In genomic region chr12:38778299-38779075, GRCm38 (mm10) we compare ENCODE assay signal across 8 mouse cellular contexts. TPM values are rescaled to one million over a fixed set of nuclear protein-coding genes. Genes with fewer than 3 reads are reported as not detected.
DNase-seq lines count a peak whose midpoint lies in the region; ATAC-seq and TF ChIP-seq lines count a peak whose summit lies in the region.

No protein-coding gene starts in this region.

- peak overlapping the region; percentile 83 for H3K27ac ChIP-seq in hindbrain, postnatal 0 days
- peak overlapping the region; percentile 96 for H3K27ac ChIP-seq in left cerebral cortex, adult 2 months

- H3K4me1 ChIP-seq in hindbrain, postnatal 0 days (ENCODE audit: insufficient read depth, low read length): no peaks in the 10 kb centered on the region

- H3K4me2 ChIP-seq in hindbrain, postnatal 0 days (ENCODE audit: low read depth, low read length): peak overlapping the region; percentile 100

- no peaks in the 10 kb centered on the region for H3K9me3 ChIP-seq in hindbrain, postnatal 0 days (ENCODE audit: low read length)

- intact Hi-C loops in left cerebral cortex, adult 2 months (cut with DNase I): loop anchor here (2.0 to 5.0 kb wide), 4 partner anchors 152 to 636 kb away; no protein-coding TSS in a partner anchor

- H3K36me3 ChIP-seq in hindbrain, postnatal 0 days (ENCODE audit: insufficient read depth, low read length): no peaks in the 10 kb centered on the region

- H3K27me3 ChIP-seq in hindbrain, postnatal 0 days (ENCODE audit: insufficient read depth, low read length): no peaks in the 10 kb centered on the region

- H3K9ac ChIP-seq in hindbrain, postnatal 0 days (replicated peaks; ENCODE audit: low read length): peak overlapping the region; percentile 58

- peak overlapping the region; percentile 69 for H3K4me3 ChIP-seq in hindbrain, postnatal 0 days (ENCODE audit: low read length)
- H3K4me3 ChIP-seq in left cerebral cortex, adult 2 months: peak overlapping the region; percentile 92

- WGBS in hindbrain, postnatal 0 days: under 1% methylated on average over 37 of the region's 37 CpGs

- ATAC-seq in common myeloid progenitor, adult 5-6 weeks (replicated peaks; ENCODE audit: low read depth, poor library complexity, severe bottlenecking): peak; percentile 82
- peak; percentile 97 for ATAC-seq in hindbrain, postnatal 0 days

- DNase-seq in adipocyte (ENCODE audit: low spot score): peak; percentile 88
- DNase-seq in gastrocnemius, adult 8-10 months (ENCODE audit: low spot score in 2 of 2): peak; percentile 63 to 73
- DNase-seq in hindbrain, postnatal 0 days (ENCODE audit: low spot score): peak; percentile 94
- peak; percentile 65 to 74 for DNase-seq in left cerebral cortex, adult 2 months (ENCODE audit: extremely low spot score in 1 of 2, low spot score in 2 of 2)
- DNase-seq in lung, postnatal 4 days: peak; percentile 87 to 94
- peak; percentile 78 for DNase-seq in retina, postnatal 7 days (ENCODE audit: low read depth, low spot score)
- DNase-seq in urinary bladder, adult 2 months (ENCODE audit: low spot score): peak; percentile 60

- peak; percentile 33 for TF ChIP-seq CTCF in hindbrain, postnatal 0 days (IDR thresholded peaks at IDR 0.05; ENCODE audit: low read depth)
- peak; percentile 18 for TF ChIP-seq CTCF in left cerebral cortex, adult 2 months (IDR thresholded peaks at IDR 0.05)

RNA-seq across cellular contexts. Expression of gene Etv1, which starts 0.7 kb away (rescaled TPM):
- 0.09 and 7.3 TPM in 2 replicates for total RNA-seq in common myeloid progenitor, adult 5-6 weeks (2017)
- 1 to 10 TPM; 4.0 to 7.9 (median 5.2) TPM for total RNA-seq in gastrocnemius, adult 8-10 months (2022)
- total RNA-seq in hindbrain, postnatal 0 days (2014; rRNA removed): 19.0 and 19.3 TPM in 2 replicates
- 24.5 and 27.1 TPM in 2 replicates for polyA plus RNA-seq in hindbrain, postnatal 0 days (2015; fragmentation: Nextera tagmentation; extraction: Ambion mirVana)
- 10 to 100 TPM; 59.2 to 64.6 TPM for total RNA-seq in left cerebral cortex, adult 2 months (2021)
- 3.3 and 4.1 TPM in 2 replicates for polyA plus RNA-seq in urinary bladder, adult 2 months (2012; rRNA removed)

Comparison
In these comparisons a context has a peak if more than half of its experiments do, and no peak if none do; other contexts are left out.
1. Peak in every context shown above with its lines: DNase-seq, ATAC-seq, H3K4me3 ChIP-seq and H3K27ac ChIP-seq.